Comparison of ENCODE assay signal across 8 mouse cellular contexts in genomic region chr1:135540270-135540669, GRCm38 (mm10).
DNase-seq lines count a peak whose midpoint lies in the region; ATAC-seq and TF ChIP-seq lines count a peak whose summit lies in the region.

No protein-coding gene starts in this region.

- no peak overlapping the region for H3K9ac ChIP-seq in intestine, postnatal 0 days (ENCODE audit: low read depth, low read length)
- H3K9ac ChIP-seq in midbrain, embryonic 11.5 days (ENCODE audit: low read length), result no peak overlapping the region

- ATAC-seq in intestine, postnatal 0 days, result peak; percentile 51
- ATAC-seq in midbrain, embryonic 11.5 days (ENCODE audit: low FRiP score), result peak; percentile 61

- no peak for TF ChIP-seq POLR2A in small intestine, adult 2 months (IDR thresholded peaks at IDR 0.05; ENCODE audit: low read depth, low read length)

- TF ChIP-seq CTCF in intestine, postnatal 0 days (IDR thresholded peaks at IDR 0.05; ENCODE audit: low read depth), result peak; percentile 99
- peak; percentile 87; the same call in 1 of the 2 replicates for TF ChIP-seq CTCF in small intestine, adult 2 months (IDR thresholded peaks at IDR 0.05; ENCODE audit: extremely low read depth, insufficient read length, insufficient replicate concordance, low read depth, low read length)

- WGBS in embryonic facial prominence, embryonic 10.5 days, result 25% methylated on average over 4 of the region's 4 CpGs
- 26% methylated on average over 4 of the region's 4 CpGs for WGBS in intestine, postnatal 0 days
- WGBS in midbrain, embryonic 11.5 days, result 21% methylated on average over 4 of the region's 4 CpGs
- WGBS in small intestine, adult 2 months, result 26% methylated on average over 4 of the region's 4 CpGs

- H3K4me2 ChIP-seq in intestine, postnatal 0 days (replicated peaks; ENCODE audit: low read depth), result no peak overlapping the region
- H3K4me2 ChIP-seq in midbrain, embryonic 11.5 days, result no peak overlapping the region

- H3K36me3 ChIP-seq in embryonic facial prominence, embryonic 10.5 days (replicated peaks), result peaks cover 14% of the 10 kb centered on the region
- no peaks in the 10 kb centered on the region for H3K36me3 ChIP-seq in intestine, postnatal 0 days (ENCODE audit: control insufficient read depth, insufficient read depth)
- H3K36me3 ChIP-seq in midbrain, embryonic 11.5 days (ENCODE audit: control insufficient read depth, insufficient read depth, low read length), result no peaks in the 10 kb centered on the region
- H3K36me3 ChIP-seq in small intestine, adult 2 months (ENCODE audit: control insufficient read depth, insufficient read depth, low read length), result no peaks in the 10 kb centered on the region

- intact Hi-C loops in left cerebral cortex, postnatal 36 days (cut with DNase I), result loop anchor here (1.0 kb wide), 1 partner anchor 79 kb away; no protein-coding TSS in a partner anchor

- H3K4me1 ChIP-seq in embryonic facial prominence, embryonic 10.5 days, result peaks cover 47% of the 10 kb centered on the region
- no peaks in the 10 kb centered on the region for H3K4me1 ChIP-seq in intestine, postnatal 0 days (replicated peaks; ENCODE audit: control insufficient read depth, insufficient read depth, low read length)
- peaks cover 4% of the 10 kb centered on the region; the same call in 1 of the 2 replicates for H3K4me1 ChIP-seq in midbrain, embryonic 11.5 days (ENCODE audit: control insufficient read depth, insufficient read depth, low read length)
- H3K4me1 ChIP-seq in small intestine, adult 2 months (ENCODE audit: control insufficient read depth, insufficient read depth, insufficient read length, low read length), result no peaks in the 10 kb centered on the region

- no peak overlapping the region for H3K4me3 ChIP-seq in embryonic facial prominence, embryonic 10.5 days
- H3K4me3 ChIP-seq in intestine, postnatal 0 days (ENCODE audit: low read depth, low read length), result no peak overlapping the region
- H3K4me3 ChIP-seq in midbrain, embryonic 11.5 days (ENCODE audit: low read depth, low read length), result no peak overlapping the region
- H3K4me3 ChIP-seq in small intestine, adult 2 months (ENCODE audit: low read depth, low read length), result no peak overlapping the region

- H3K27me3 ChIP-seq in embryonic facial prominence, embryonic 10.5 days (replicated peaks; ENCODE audit: low read depth, poor library complexity, severe bottlenecking), result no peaks in the 10 kb centered on the region
- H3K27me3 ChIP-seq in intestine, postnatal 0 days (replicated peaks; ENCODE audit: control insufficient read depth, insufficient read depth, low read length), result no peaks in the 10 kb centered on the region
- no peaks in the 10 kb centered on the region for H3K27me3 ChIP-seq in midbrain, embryonic 11.5 days (ENCODE audit: control insufficient read depth, insufficient read depth, low read length)
- no peaks in the 10 kb centered on the region for H3K27me3 ChIP-seq in small intestine, adult 2 months (ENCODE audit: control insufficient read depth, insufficient read depth, low read length)

- DNase-seq in ovary, postnatal 10 days (ENCODE audit: low spot score), result peak; percentile 80
- no peak for DNase-seq in ovary, adult 18-20 months (ENCODE audit: low spot score)
- DNase-seq in embryonic facial prominence, embryonic 10.5 days (ENCODE audit: low spot score), result peak; percentile 87
- peak; percentile 98 for DNase-seq in heart, adult 11 months
- DNase-seq in left cerebral cortex, postnatal 36 days (ENCODE audit: low spot score in 2 of 2), result peak; percentile 82 to 87
- peak; percentile 99 for DNase-seq in midbrain, embryonic 11.5 days (ENCODE audit: low spot score, missing footprints)

- H3K9me3 ChIP-seq in embryonic facial prominence, embryonic 10.5 days, result no peaks in the 10 kb centered on the region
- no peaks in the 10 kb centered on the region for H3K9me3 ChIP-seq in intestine, postnatal 0 days (ENCODE audit: control insufficient read depth)
- H3K9me3 ChIP-seq in midbrain, embryonic 11.5 days (ENCODE audit: control insufficient read depth, low read length), result no peaks in the 10 kb centered on the region

- no peak overlapping the region; the same call in 1 of the 2 replicates for H3K27ac ChIP-seq in embryonic facial prominence, embryonic 10.5 days (replicated peaks)
- H3K27ac ChIP-seq in intestine, postnatal 0 days (ENCODE audit: low read depth, low read length), result no peak overlapping the region
- no peak overlapping the region for H3K27ac ChIP-seq in midbrain, embryonic 11.5 days (ENCODE audit: low read depth, low read length)
- no peak overlapping the region for H3K27ac ChIP-seq in small intestine, adult 2 months (ENCODE audit: insufficient read depth, low read depth, low read length)
